Mouse (Mus musculus) left cerebral cortex, postnatal 10 days (tissue): ENCODE measurements at regions not wholly inside any gene's neighbourhood (a gene's known extent, or its start where the extent isn't known, plus 50 kb on each side); places are given as distances from the start of the nearest gene placed in this dataset.
"Not testable (repeated sequence)": the region's sequence is repeated elsewhere in the genome, so short reads cannot be mapped to it uniquely, and the experiment has no call there.

Experiments used
- DNase-seq, 2 experiments: peaks; one replicate each; pipeline ENCODE4 v3.0.0; 2021 to 2022; ENCODE audit warnings: low spot score in 2 of 2, mixed read lengths in 1 of 2; ENCODE audit errors: extremely low spot score in 1 of 2
- intact Hi-C: fragments of 180-260 bp; cut with DNase I; formaldehyde crosslinking; loops from one replicate; pipeline ENCODE4 v1.15.1; 2025

DNA sequence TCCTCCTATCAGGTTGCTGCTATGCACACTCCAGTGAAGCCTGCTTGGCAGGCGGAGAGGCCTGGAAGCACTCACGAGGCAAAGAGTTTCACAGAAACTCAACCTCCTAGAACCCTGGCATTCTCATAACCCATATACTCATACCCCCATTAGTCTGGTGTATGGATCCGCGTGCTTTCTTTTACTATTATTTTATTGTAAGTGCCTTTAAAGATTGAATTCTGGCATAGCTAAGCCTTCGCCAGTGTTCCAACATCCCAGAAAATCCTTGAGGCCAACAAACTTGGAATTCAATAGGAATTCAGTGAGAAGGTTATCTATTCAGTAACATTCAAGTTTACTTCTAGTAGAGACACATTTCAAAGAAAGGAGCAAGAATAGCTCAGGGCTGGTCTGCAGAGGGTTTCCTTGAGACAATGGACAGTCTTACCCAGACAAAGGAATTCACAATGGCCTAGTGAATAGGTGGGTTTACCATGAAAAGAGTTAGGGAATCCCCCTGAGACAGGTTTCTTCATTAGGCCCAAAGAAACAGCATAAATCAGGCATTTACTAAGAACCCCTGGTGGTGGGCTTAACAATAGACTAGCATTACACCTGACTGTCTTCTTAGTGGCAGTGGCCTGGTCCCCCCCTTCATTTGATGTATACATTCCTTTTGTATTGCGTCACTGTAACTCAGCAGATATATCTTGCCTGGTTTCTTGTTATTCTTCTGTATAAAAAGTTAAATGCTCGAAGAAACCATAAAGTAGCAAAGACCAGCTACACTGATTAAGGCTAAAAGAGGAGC is 80.8 kb upstream of the Gm15446 start:
- DNase-seq, intact Hi-C loops: not testable (repeated sequence)

- intact Hi-C loops, DNase-seq: not testable (repeated sequence)
These were observed 79.0 kb upstream of the Gm15446 start for GRCm38 (mm10) chr5:109844236-109844635.

GRCm38 (mm10) chr5:109844753-109845186 is 78.4 kb upstream of the Gm15446 start:
- no peak for DNase-seq
- intact Hi-C loops, result no loop called here

- intact Hi-C loops, DNase-seq: not testable (repeated sequence)
These were observed 72.0 kb upstream of the Gm15446 start for GRCm38 (mm10) chr5:109851225-109851624.

DNA sequence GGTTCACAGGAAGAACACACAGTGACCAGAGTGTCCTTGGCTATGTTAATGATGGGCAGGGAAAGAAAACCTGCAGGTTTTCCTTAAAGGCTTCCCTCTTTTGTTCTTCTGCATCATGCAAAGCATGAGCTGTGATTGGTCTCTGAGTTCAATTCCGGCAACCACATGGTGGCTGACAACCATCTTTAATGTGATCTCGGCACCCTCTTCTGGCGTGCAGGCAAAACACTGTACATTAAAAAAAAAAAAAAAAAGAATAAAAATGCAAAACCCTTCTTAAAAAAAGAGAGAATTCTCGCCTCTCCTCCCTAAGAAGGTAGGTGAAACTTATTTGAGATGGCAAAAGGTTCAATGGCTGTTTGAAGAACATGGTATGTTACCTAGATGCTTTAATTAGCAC is 62.8 kb upstream of the Gm15446 start:
- intact Hi-C loops, result no loop called here
- DNase-seq, result no peak

GRCm38 (mm10) chr5:109864517-109864916 is 58.7 kb upstream of the Gm15446 start:
- DNase-seq, intact Hi-C loops: not testable (repeated sequence)

DNA sequence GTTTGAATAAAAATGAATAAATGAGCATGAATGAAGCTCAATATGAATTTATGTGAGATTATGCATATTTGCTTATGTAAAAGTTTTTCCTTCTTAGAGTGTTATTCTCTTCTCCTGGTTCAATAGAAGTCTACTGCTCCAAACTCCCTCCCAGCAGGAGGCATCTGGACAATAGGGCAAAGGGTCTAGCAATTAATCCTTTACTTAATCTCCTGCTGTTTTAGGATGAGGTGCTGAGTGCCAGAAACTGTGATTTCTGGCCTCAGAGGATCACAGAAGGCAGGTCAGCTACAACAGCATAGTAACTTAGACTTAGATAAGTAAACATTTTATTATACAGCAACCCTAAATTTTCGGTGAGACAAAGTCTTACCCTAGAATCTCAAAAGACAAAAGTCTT is 57.6 kb upstream of the Gm15446 start:
- DNase-seq, result no peak
- intact Hi-C loops, result no loop called here

GRCm38 (mm10) chr5:109866337-109867126 is 56.7 kb upstream of the Gm15446 start:
- intact Hi-C loops, result no loop called here
- peak; percentile 81 to 87 for DNase-seq

- intact Hi-C loops, DNase-seq: not testable (repeated sequence)
These were observed 56.0 kb upstream of the Gm15446 start for GRCm38 (mm10) chr5:109867221-109867620.
